Mouse (Mus musculus): ENCODE results near the gene Lypd8.
"Not testable (repeated sequence)": the region's sequence is repeated elsewhere in the genome, so short reads cannot be mapped to it uniquely, and the experiment has no call there.

Lypd8 gene

DNA sequence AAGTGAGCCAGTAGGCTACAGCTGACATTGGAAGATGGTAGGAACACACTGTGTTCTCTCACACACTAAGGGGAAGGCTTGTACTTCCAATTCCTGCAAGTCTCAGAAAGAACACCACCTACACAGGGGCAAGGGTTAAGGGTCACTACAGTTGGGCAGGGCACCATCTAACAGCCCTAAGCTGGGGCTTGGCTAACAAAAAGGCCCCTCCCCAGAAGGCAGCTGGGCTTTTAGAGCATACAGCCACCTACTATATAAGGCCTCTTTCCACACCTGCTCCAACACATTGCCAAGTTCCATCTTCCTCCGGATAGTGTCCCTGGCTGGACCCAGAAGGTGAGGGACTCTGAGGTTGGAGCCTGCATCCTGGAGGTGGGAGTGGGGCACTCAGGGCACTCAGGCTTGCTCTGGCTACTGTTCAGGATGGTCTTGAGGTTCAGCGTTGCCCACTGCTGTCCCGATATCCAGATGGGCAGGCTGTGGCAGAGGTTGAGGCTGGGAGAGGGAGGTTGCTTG is at the start of gene Lypd8:
Lypd8 (plus strand) TSS at position 281 of the 516 bp plus-strand sequence.
- DNase-seq (ENCODE audit: low spot score in 2 of 2): no peak

DNA sequence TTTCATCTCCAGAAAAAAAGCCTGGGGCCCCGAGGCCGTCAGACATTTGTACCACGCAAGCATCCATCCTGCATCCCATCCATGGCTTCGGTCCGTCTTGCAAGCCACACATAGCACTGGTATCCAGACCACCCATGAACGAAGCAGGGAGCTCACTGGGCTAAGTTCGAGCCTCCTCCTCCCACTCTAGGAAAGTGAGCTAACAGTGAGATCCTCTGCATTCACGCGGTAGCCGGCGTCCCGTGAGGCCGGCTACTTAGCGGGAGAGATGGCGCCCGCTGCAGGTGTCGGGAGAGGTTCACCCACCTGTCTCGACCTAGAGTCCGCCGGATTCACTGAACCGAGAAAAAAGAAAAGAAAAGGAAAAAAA is 49.0 kb upstream of the Lypd8 start:
- DNase-seq (ENCODE audit: low spot score in 2 of 2): no peak

GRCm38 (mm10) chr11:58330276-58331148 is 48.3 kb upstream of the Lypd8 start, which contains the start of the genes Zfp672 and Sh3bp5l:
Zfp672 (minus strand) TSS chr11:58330339.
Sh3bp5l (plus strand) TSS chr11:58330724.
- peak; percentile 85 to 91 for DNase-seq (ENCODE audit: low spot score in 2 of 2)

GRCm38 (mm10) chr11:58331149-58331495 is 47.7 kb upstream of the Lypd8 start:
- no peak for DNase-seq (ENCODE audit: low spot score in 2 of 2)

DNA sequence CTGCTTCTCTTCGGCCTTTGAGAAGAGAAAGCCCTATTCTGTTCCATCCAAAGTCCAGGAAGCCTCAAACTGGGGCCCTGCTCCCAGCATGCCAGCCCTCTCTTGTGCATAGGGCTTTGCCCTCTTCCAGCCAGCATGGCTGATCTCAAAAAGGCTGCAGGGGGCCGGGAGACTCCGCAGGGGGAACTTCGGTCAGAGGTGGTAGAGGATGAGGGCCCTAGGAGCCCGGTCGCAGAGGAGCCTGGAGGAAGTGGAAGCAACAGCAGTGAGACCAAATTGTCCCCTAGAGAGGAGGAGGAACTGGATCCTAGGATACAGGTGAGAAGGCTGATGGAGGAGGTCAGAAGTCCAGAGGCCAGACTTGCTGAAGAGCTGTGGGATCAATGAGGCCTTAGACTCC is 47.3 kb upstream of the Lypd8 start:
- no peak for DNase-seq (ENCODE audit: low spot score in 2 of 2)

- DNase-seq (ENCODE audit: low spot score in 2 of 2): no peak
These were observed 44.1 kb upstream of the Lypd8 start for GRCm38 (mm10) chr11:58334746-58335145.

DNA sequence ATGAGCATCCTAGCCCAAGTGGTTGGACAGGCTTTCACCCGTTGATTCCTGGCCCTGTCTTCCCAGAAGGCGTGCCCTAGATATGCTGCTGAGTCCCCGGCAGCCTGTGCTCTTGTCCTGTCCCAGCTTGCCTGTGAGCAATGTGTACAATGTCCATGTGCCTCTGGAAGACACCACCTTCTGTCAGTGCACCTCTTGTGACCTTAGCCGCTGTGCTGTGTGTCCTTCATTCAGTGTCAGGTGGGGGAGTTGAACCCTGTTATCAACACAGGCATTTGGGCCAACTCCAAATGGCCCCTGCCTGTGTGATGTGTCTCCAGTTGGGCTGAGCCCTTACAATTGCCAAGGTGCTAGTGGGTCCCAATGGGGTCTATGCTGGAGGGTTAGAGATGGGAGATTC is 32.1 kb upstream of the Lypd8 start:
- no peak for DNase-seq (ENCODE audit: low spot score in 2 of 2)

DNA sequence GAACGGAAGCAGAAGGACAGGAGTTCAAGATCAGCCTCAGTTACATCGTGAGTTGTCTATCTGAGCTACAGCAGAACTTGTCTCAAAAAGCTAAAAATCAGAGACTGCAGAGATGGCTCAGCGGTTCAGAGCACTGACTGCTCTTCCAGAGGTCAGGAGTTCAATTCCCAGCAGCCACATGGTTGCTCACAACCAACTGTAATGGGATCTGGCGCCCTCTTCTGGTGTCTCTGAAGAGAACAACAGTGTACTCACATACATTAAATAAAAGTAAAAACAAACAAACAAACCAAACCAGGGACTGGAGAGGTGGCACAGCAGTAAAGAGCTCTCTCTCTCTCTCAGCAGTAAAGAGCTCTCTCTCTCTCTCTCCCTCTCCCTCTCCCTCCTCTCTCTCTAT is 28.2 kb upstream of the Lypd8 start:
- DNase-seq (ENCODE audit: low spot score in 2 of 2): no peak

DNA sequence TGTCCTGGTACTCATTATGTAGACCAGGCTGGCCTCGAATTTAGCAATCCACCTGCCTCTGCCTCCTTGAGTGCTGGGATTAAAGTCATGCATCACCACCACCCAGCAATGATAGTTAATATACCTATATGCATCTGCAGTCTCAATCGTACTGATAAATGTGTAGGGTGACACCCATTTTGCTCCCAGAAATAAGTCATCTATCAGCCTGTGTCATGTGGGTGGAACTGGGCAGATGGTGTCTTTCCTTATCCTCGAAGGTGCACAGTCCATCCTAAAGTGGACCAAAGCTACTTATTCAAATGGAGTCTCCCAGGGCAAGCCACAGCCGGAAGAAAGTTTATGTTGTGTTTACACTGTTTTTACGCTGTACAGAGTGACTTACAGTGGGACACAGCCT is 27.7 kb upstream of the Lypd8 start:
- DNase-seq (ENCODE audit: low spot score in 2 of 2): no peak

DNA sequence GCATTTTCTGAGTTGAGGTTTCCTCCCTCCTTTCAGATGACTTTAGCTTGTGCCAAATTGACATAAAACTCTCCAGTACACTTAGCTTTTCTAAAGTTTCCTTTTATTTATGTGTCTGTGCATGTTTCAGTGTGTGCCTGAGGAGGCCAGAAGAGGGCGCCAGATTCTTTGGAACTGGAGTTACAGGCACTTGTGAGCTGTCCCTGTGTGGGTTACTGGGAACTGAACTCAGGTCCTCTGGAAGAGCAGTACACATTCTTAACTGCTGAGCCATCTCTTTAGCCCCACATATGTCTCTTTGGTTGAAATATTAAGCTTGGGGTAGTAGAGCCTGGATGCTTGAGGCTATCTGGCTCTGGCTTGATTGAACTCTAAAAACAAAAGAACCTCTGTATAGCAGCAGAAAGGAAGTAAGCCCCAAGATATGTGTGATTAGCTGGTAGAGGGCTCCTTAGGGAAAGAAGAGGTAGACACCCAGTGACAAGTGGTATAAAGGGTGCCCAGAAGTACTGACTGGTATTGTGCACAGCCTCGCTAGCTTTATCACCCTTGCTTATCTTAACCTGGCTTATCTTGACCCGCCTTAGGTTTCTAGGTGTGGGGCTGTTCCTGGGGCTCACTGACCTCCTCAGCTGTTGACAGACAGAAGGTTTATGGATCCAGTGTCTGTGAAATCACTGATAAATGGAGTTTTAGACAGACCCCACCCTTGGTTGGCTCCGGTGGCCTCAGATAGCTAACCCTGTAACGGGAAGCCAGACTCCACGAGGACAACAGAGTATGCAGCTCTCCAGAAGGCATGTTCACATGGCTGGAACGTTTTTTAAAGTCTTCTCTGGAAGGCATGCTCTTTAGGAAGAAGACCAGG is 25.9 kb upstream of the Lypd8 start:
- DNase-seq (ENCODE audit: low spot score in 2 of 2): no peak

- no peak for DNase-seq (ENCODE audit: low spot score in 2 of 2)
These were observed 25.1 kb upstream of the Lypd8 start for GRCm38 (mm10) chr11:58353709-58354108.

DNA sequence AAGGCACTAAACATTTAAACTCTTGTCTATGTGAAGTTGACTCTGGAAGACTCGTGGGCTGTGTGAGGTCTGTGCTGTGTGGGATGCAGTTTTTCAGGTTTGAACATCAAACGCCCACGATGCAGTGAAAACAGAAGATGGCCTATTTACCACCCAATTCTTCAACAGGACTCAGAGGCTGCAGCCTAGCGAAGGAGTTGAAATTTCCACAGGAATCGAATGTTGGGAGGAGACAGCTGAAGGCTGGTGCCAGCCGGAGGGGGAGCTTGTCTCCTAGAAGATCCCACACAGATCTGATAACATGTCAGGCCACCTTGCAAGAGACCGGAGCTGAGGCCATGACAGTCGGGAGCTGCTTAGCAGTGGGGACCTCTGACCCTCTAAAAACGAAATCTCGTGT is 24.4 kb upstream of the Lypd8 start:
- DNase-seq (ENCODE audit: low spot score in 2 of 2): peak; percentile 26 to 68

DNA sequence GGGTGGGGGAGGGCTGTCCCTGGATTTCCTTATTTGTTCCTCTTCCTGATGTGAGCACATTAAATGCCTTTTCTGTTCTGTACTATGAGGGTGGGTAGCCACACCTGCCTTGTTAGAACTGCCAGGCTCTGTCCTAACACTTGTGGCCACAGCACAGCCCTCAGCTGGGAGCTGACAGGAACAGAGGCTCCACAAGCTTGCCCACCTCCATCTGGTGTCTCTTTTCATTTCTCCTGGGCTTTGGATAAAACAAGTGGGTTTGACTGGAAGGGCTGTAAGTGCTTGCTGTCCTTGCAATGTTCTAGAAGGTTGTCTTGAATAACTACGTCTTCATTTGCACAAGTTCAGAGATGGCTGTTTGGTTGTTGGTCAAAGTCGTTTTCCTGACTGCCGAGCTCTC is 23.9 kb upstream of the Lypd8 start:
- peak; percentile 29 to 55 for DNase-seq (ENCODE audit: low spot score in 2 of 2)

GRCm38 (mm10) chr11:58357042-58357441 is 21.8 kb upstream of the Lypd8 start:
- DNase-seq (ENCODE audit: low spot score in 2 of 2): no peak

- DNase-seq (ENCODE audit: low spot score in 2 of 2): no peak
These were observed 20.9 kb upstream of the Lypd8 start for GRCm38 (mm10) chr11:58357844-58358534.

DNA sequence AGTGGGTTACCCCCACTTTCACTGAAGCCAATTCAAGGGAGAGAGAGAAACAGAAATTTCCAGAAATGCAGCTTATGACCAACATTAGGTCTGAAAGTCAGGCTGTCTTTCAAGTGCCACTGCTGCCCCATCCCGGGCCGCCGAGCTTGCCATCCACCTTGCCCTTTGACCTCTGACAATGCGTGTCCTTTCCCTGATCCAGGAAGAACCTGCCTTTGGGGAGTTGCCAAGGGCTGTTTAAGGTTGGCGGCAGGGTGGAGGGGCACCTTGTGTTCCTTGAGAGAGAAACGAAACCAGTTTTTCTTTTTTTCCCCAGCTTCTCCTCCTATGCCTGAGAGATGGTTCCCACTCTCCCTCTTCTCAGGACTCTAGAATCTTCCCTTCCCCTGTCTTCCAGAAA is 16.3 kb upstream of the Lypd8 start:
- DNase-seq (ENCODE audit: low spot score in 2 of 2): not testable (repeated sequence)

DNA sequence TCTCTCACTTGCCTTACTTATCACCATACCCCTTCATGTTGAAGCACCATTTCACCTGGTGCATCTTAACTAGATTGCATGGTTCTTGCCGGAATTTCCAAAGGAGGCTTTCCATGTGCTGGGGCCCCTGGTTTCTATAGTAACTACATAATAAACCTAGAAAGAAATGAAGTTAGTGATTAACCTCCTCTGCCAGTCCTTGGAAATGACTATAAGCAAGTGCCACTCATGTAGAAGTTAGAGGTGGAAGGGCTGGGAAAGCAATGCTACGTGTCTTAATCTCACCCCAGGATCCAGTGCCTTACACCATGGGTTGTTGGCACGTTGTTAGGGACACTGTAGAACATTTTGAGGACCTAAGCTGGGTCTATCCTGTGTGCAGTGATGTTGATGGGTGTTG is 14.4 kb upstream of the Lypd8 start:
- DNase-seq (ENCODE audit: low spot score in 2 of 2): no peak

DNA sequence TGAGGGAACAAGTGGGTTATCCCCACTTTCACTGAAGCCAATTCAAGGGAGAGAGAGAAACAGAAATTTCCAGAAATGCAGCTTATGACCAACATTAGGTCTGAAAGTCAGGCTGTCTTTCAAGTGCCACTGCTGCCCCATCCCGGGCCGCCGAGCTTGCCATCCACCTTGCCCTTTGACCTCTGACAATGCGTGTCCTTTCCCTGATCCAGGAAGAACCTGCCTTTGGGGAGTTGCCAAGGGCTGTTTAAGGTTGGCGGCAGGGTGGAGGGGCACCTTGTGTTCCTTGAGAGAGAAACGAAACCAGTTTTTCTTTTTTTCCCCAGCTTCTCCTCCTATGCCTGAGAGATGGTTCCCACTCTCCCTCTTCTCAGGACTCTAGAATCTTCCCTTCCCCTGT is 12.7 kb upstream of the Lypd8 start:
- DNase-seq (ENCODE audit: low spot score in 2 of 2): not testable (repeated sequence)

DNA sequence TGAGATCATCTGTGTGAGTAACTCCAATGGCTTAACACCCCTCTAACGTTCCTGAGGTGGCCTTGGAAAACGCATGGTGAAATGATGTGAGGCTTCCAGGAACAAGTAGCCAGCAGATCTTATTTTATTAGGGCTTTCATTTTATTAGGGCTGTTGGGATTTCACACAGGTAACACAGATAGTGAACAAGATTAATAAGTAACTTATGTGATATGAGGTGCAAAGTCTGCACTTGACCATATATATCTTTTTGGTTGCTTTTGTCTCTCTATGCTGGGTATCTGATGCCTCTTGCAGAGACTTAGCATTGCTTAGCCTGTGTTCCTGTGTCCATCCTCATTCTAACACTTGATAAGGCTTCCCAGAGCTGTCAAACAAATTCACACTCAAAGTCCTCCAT is 1.6 kb upstream of the Lypd8 start:
- DNase-seq (ENCODE audit: low spot score in 2 of 2): no peak

GRCm38 (mm10) chr11:58377686-58378085 is 1.2 kb upstream of the Lypd8 start:
- DNase-seq (ENCODE audit: low spot score in 2 of 2): no peak

- no peak for DNase-seq (ENCODE audit: low spot score in 2 of 2)
These were observed 673 bp downstream of the Lypd8 start for GRCm38 (mm10) chr11:58379516-58379915.

DNA sequence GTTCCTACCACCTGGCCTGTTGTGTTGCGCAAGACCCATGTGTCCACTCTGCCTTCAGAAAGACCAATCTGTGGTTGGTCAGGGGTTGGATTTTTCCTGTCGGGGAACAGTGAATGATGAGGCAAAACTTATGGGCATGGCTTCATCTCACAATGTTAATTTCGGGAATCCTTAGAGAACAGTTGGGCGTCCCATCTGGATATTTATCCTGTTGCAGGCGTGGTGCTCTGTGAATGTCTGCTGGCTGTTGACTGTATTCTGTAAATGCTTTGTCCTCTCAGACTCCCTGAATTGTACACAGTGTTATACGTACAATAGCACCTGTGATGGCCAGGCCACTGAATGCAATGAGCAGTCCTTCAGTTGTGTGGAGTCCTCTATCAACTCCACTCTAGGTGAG is 3.6 kb downstream of the Lypd8 start:
- DNase-seq (ENCODE audit: low spot score in 2 of 2): no peak

Data from right cerebral cortex, postnatal 36 days (tissue).